Mouse (Mus musculus) forebrain, embryonic 15.5 days (tissue): ENCODE data around the gene Ppp1r1b. TPM values are rescaled to one million over a fixed set of nuclear protein-coding genes. Genes with fewer than 3 reads are reported as not detected.
A peak's percentile ranks its signal among the peaks of the same experiment; 100 is the strongest.

ENCODE experiments used
- ATAC-seq: fragments of 200-750 bp; cut with Nextera tagmentation; replicated peaks from 2 replicates; pipeline ENCODE4 v1.8.0; 2017; ENCODE audit warnings: mild to moderate bottlenecking, moderate TSS enrichment, moderate library complexity
- H3K27ac ChIP-seq: fragments of 300-500 bp; sonication (generic); replicated peaks from 2 replicates; pipeline ENCODE4 v1.5.1; 2015; ENCODE audit warnings: mild to moderate bottlenecking, inconsistent platforms
- H3K27me3 ChIP-seq: fragments of 300-500 bp; sonication (generic); 2 replicates; pipeline ENCODE4 v1.6.1; 2015; ENCODE audit warnings: inconsistent platforms
- H3K36me3 ChIP-seq: fragments of 300-500 bp; sonication (generic); 2 replicates; pipeline ENCODE4 v1.6.1; 2015; ENCODE audit warnings: mild to moderate bottlenecking, inconsistent platforms
- H3K4me1 ChIP-seq: fragments of 300-500 bp; sonication (generic); 2 replicates; pipeline ENCODE4 v1.6.1; 2015; ENCODE audit warnings: inconsistent platforms
- H3K4me2 ChIP-seq: fragments of 300-500 bp; sonication (generic); replicated peaks from 2 replicates; pipeline ENCODE4 v1.6.1; 2015; ENCODE audit warnings: mild to moderate bottlenecking, inconsistent platforms
- H3K4me3 ChIP-seq: fragments of 300-500 bp; sonication (generic); 2 replicates; pipeline ENCODE4 v1.5.1; 2015; ENCODE audit warnings: mild to moderate bottlenecking, inconsistent platforms
- H3K9ac ChIP-seq: fragments of 300-500 bp; sonication (generic); replicated peaks from 2 replicates; pipeline ENCODE4 v1.6.1; 2015; ENCODE audit warnings: mild to moderate bottlenecking, inconsistent platforms
- H3K9me3 ChIP-seq: fragments of 300-500 bp; sonication (generic); 2 replicates; pipeline ENCODE4 v1.6.1; 2016; ENCODE audit warnings: inconsistent platforms
- WGBS: fragments of 180-500 bp; shearing (Covaris S2); methylation state at CpG from one replicate; pipeline ENCODE4 v1.1.7; 2015; ENCODE audit warnings: mixed read lengths; 5-methylcytosine and 5-hydroxymethylcytosine counted together
- polyA plus RNA-seq: library from polyadenylated mRNA; unstranded; fragments of >200 nt; fragmentation: Nextera tagmentation; extraction: Ambion mirVana; gene quantifications from 2 replicates; pipeline ENCODE4 v1.2.1, GENCODE M21; 2015

The Ppp1r1b gene
- polyA plus RNA-seq, 1 experiment from 2014 or later = 60.4 TPM

- H3K27ac ChIP-seq = peak overlapping the region; percentile 97
- peak overlapping the region; percentile 33 for H3K9ac ChIP-seq
- no peaks in the 10 kb centered on the region for H3K9me3 ChIP-seq
- H3K4me2 ChIP-seq = peak overlapping the region; percentile 44
- peak overlapping the region; percentile 23 for H3K4me3 ChIP-seq
- H3K27me3 ChIP-seq = peaks cover 73% of the 10 kb centered on the region
- H3K36me3 ChIP-seq = no peaks in the 10 kb centered on the region
- no peak for ATAC-seq
- WGBS = 4% methylated on average over 5 of the region's 5 CpGs
- H3K4me1 ChIP-seq = peaks cover 77% of the 10 kb centered on the region
These were observed 26.6 kb upstream of the Ppp1r1b start for GRCm38 (mm10) chr11:98321677-98322003.

DNA sequence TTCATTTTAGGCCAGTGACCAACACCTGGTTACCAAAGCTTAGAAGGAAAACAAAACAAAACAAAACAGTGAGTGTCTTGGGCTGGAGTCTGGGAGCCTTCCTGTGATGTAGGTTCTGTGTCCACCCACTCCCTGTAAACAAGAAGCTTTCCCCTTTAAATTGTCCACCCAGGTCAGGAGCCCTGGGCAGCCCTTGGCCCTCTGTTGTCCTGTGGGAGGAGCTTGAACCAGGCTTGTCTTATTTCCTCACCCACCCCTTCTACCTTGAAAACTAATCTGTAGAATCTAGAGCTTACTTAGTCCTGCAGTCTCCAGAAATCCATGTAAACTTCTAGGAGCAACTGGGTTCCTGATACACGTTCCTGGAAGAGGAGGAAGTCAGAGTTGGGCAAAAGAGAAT, 26.0 kb upstream of the Ppp1r1b start:
- Histone ChIP-seq H3K36me3 (no peaks in the 10 kb centered on the region), H3K4me1 (peaks cover 77% of the 10 kb centered on the region), H3K9me3 (no peaks in the 10 kb centered on the region), H3K27ac (peak overlapping the region; percentile 97), H3K27me3 (peaks cover 74% of the 10 kb centered on the region), H3K4me3 (no peak overlapping the region), H3K4me2 (no peak overlapping the region; the same call in 1 of the 2 replicates), H3K9ac (no peak overlapping the region)
- 0% methylated on average over 1 of the region's 1 CpGs for WGBS
- no peak for ATAC-seq

- H3K4me3 ChIP-seq = 0 out of 2 replicates have a peak overlapping the region, but pooled peaks have one; percentile 9
- peak overlapping the region; percentile 40 for H3K4me2 ChIP-seq
- peak overlapping the region; percentile 97 for H3K27ac ChIP-seq
- no peaks in the 10 kb centered on the region for H3K9me3 ChIP-seq
- peak overlapping the region; percentile 64; the same call in 1 of the 2 replicates for H3K9ac ChIP-seq
- ATAC-seq = no peak
- H3K4me1 ChIP-seq = peaks cover 76% of the 10 kb centered on the region
- 1% methylated on average over 10 of the region's 10 CpGs for WGBS
- H3K27me3 ChIP-seq = peaks cover 72% of the 10 kb centered on the region
- H3K36me3 ChIP-seq = no peaks in the 10 kb centered on the region
These were observed 24.9 kb upstream of the Ppp1r1b start for GRCm38 (mm10) chr11:98323136-98323866.

DNA sequence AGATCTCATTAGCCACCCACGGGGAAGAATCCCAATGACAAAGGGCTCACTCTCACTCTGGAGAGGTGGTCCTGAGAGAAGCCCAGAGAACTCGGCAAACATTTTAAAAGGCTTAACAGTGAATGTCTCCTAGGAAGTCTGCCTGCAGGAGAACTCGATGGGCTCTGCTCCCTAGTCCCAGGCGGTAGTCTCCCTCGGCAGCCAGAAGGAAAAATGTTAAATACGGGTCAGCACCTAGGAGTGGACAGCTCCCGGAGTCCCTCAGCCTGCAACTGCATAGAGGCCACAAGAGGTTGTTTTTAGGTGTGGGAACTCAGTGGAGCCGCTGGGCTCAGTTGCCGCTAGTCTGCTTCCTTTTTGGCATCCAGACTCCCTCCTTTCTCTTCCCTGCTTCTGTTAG, 24.3 kb upstream of the Ppp1r1b start:
- Histone ChIP-seq H3K4me3 (peak overlapping the region; percentile 9), H3K9me3 (no peaks in the 10 kb centered on the region), H3K27me3 (peaks cover 67% of the 10 kb centered on the region), H3K27ac (peak overlapping the region; percentile 97), H3K9ac (peak overlapping the region; percentile 64), H3K4me2 (peak overlapping the region; percentile 40), H3K4me1 (peaks cover 71% of the 10 kb centered on the region), H3K36me3 (no peaks in the 10 kb centered on the region)
- under 1% methylated on average over 9 of the region's 9 CpGs for WGBS
- no peak for ATAC-seq

- Histone ChIP-seq H3K9me3 (no peaks in the 10 kb centered on the region), H3K36me3 (no peaks in the 10 kb centered on the region), H3K27me3 (peaks cover 64% of the 10 kb centered on the region), H3K4me3 (peak overlapping the region; percentile 48), H3K4me2 (peak overlapping the region; percentile 40), H3K9ac (peak overlapping the region; percentile 64), H3K27ac (peak overlapping the region; percentile 97), H3K4me1 (peaks cover 60% of the 10 kb centered on the region)
- 6% methylated on average over 14 of the region's 14 CpGs for WGBS
- ATAC-seq = no peak
These were observed 22.9 kb upstream of the Ppp1r1b start for GRCm38 (mm10) chr11:98325191-98325820.

- Histone ChIP-seq H3K4me3 (peak overlapping the region; percentile 48), H3K27me3 (peaks cover 69% of the 10 kb centered on the region), H3K9me3 (no peaks in the 10 kb centered on the region), H3K4me2 (peak overlapping the region; percentile 40), H3K4me1 (peaks cover 60% of the 10 kb centered on the region), H3K9ac (peak overlapping the region; percentile 64), H3K36me3 (no peaks in the 10 kb centered on the region), H3K27ac (peak overlapping the region; percentile 97)
- ATAC-seq = no peak
- 2% methylated on average over 22 of the region's 22 CpGs for WGBS
These were observed 22.4 kb upstream of the Ppp1r1b start for GRCm38 (mm10) chr11:98325821-98326218.

- Histone ChIP-seq H3K27me3 (peaks cover 67% of the 10 kb centered on the region), H3K27ac (peak overlapping the region; percentile 97)
These were observed 21.5 kb upstream of the Ppp1r1b start for GRCm38 (mm10) chr11:98326741-98327135.

DNA sequence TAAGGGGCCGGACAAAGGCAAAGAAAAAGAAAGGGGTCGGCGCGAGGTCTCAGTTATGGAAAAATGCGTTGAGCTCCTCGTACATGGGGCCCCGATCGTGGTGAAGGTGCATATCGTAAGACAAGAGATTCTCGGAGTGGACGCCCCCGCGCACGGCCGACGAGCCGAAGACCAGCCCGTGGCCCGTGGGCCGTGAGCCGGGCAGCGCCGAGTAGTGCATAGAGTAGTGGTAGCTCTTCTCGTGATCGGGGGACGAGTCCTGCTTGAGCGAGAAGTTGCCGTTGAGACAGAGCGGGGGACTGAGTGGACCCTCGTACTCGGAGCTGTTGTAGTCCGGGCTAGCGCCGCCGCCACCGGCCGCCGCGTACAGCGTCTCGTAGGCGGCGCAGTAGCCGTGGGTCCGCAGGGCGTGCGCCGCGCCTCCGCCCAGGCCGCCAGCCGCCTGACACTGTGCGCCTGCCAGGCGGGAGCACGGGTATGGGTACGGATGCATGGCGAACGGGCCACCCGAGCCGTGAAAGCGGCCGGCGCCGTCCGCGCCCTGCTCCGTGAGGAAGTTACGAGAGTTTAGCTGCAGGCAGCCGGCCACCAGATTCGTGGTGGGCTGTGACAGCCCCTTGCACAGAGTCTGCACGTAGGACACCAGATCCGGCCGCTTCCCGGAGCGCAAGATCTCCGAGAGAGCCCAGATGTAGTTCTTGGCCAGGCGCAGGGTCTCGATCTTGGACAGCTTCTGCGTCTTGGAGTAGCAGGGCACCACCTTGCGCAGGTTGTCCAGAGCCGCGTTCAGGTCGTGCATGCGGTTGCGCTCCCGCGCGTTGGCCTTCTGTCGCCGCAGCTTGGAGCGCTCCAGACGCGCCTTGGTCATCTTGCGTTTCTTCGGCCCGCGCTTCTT, 20.8 kb upstream of the Ppp1r1b start:
- peaks cover 50% of the 10 kb centered on the region for H3K4me1 ChIP-seq
- peak overlapping the region; percentile 40 for H3K4me2 ChIP-seq
- peak overlapping the region; percentile 48 for H3K4me3 ChIP-seq
- WGBS = under 1% methylated on average over 97 of the region's 97 CpGs
- peak overlapping the region; percentile 64 for H3K9ac ChIP-seq
- no peaks in the 10 kb centered on the region for H3K36me3 ChIP-seq
- ATAC-seq = no peak
- H3K27ac ChIP-seq = peak overlapping the region; percentile 97
- no peaks in the 10 kb centered on the region for H3K9me3 ChIP-seq
- peaks cover 63% of the 10 kb centered on the region for H3K27me3 ChIP-seq

More at GRCm38 (mm10) chr11:98326741-98327135, 21.5 kb upstream of the Ppp1r1b start:
- Histone ChIP-seq H3K36me3 (no peaks in the 10 kb centered on the region), H3K4me2 (peak overlapping the region; percentile 40), H3K9ac (peak overlapping the region; percentile 64), H3K4me1 (peaks cover 55% of the 10 kb centered on the region), H3K4me3 (peak overlapping the region; percentile 48), H3K9me3 (no peaks in the 10 kb centered on the region)
- WGBS = 4% methylated on average over 19 of the region's 19 CpGs
- ATAC-seq = no peak

GRCm38 (mm10) chr11:98328031-98328370, 20.2 kb upstream of the Ppp1r1b start:
- peaks cover 65% of the 10 kb centered on the region for H3K27me3 ChIP-seq

DNA sequence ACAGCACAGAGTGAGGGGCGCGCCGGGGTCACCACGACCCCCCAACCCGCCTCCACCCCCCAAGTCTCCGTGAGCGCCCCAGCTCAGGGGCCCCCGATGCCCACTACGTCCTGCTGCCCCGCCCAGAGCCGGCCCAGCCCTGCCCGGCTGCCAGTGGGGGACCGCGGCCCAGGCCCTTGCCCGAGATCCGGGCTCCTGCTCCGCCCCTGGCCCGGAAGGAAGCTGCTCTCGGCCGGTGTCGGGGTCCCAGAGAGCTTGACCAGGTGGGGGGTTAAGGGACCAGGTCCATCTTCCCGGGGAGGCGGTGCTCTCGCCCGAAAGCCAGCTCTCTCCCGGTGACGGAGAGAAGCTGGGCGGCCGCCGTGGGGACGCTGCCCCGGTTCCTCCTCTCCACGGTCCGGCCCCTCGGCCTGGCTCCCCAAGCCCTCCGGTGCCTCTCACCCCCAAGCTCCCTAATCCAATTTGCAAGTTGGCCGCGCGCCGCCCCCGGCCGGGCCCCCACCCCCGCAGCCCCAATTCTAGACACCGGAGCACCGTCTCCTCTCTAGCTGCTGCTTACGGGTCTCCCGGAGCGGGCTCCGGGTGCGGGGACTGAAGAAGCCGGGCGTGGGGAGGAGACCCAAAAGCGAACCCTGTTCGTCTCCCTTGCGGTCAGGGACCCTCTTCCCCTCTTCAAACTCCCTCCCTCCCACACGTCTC, 19.7 kb upstream of the Ppp1r1b start:
- Histone ChIP-seq H3K36me3 (no peaks in the 10 kb centered on the region), H3K4me1 (peaks cover 48% of the 10 kb centered on the region), H3K9ac (peak overlapping the region; percentile 64), H3K4me3 (peak overlapping the region; percentile 48), H3K27me3 (peaks cover 66% of the 10 kb centered on the region), H3K4me2 (peak overlapping the region; percentile 40), H3K27ac (peak overlapping the region; percentile 97), H3K9me3 (no peaks in the 10 kb centered on the region)
- WGBS = under 1% methylated on average over 56 of the region's 56 CpGs
- no peak for ATAC-seq

More at GRCm38 (mm10) chr11:98328031-98328370, 20.2 kb upstream of the Ppp1r1b start:
- H3K36me3 ChIP-seq = no peaks in the 10 kb centered on the region
- H3K9ac ChIP-seq = peak overlapping the region; percentile 64
- H3K9me3 ChIP-seq = no peaks in the 10 kb centered on the region
- WGBS = 1% methylated on average over 35 of the region's 35 CpGs
- H3K4me2 ChIP-seq = peak overlapping the region; percentile 40
- ATAC-seq = no peak
- H3K4me1 ChIP-seq = peaks cover 48% of the 10 kb centered on the region
- H3K4me3 ChIP-seq = peak overlapping the region; percentile 48
- H3K27ac ChIP-seq = peak overlapping the region; percentile 97
